21 mouse cellular contexts compared by ENCODE assay signal in genomic region chr16:93096175-93096574, GRCm38 (mm10).
DNase-seq lines count a peak whose midpoint lies in the region; TF ChIP-seq lines count a peak whose summit lies in the region.
"Had no signal": no experiment of that assay in that cellular context is flagged by ENCODE, and none has a peak within 500 bp of the region (broad histone marks: within the 10 kb centered on the region; RNA-seq: fewer than 3 reads in every experiment).

No protein-coding gene starts in this region.

- DNase-seq in 3T3-L1 (ENCODE audit: low read depth, low spot score): peak; percentile 36
- peak; percentile 17 for DNase-seq in NIH3T3 (ENCODE audit: low read depth)
- peak; percentile 72 for DNase-seq in gonadal fat pad, adult 2 months (ENCODE audit: low read depth)
- DNase-seq in embryo, embryonic 10.5 days (ENCODE audit: low spot score): no peak
- DNase-seq in retina, embryonic 14.5 days (ENCODE audit: low spot score): no peak
- no peak for DNase-seq in urinary bladder, adult 2 months (ENCODE audit: low spot score)
- DNase-seq: adrenal gland, adult 8-10 months; adrenal gland, postnatal 14 days; adrenal gland, postnatal 36 days; cerebellum, adult 11-12 months; cerebellum, adult 2 months; cerebellum, adult 9-10 months; cerebellum, postnatal 10 days; cerebellum, postnatal 36 days; forebrain, postnatal 0 days had no signal

- no peaks in the 10 kb centered on the region for H3K4me1 ChIP-seq in embryonic fibroblast, embryonic 13.5 days (ENCODE audit: control insufficient read depth, insufficient read depth, low read length)

- peak overlapping the region; percentile 65 for H3K27ac ChIP-seq in embryonic fibroblast, embryonic 13.5 days (ENCODE audit: insufficient read depth, low read length)
- H3K27ac ChIP-seq: embryonic facial prominence, embryonic 10.5 days; embryonic facial prominence, embryonic 12.5 days; forebrain, embryonic 13.5 days; forebrain, embryonic 15.5 days had no signal

- TF ChIP-seq POLR2A in embryonic fibroblast, embryonic 13.5 days (IDR thresholded peaks at IDR 0.05; ENCODE audit: low read depth, low read length): no peak

- no peak for TF ChIP-seq CTCF in embryonic fibroblast, embryonic 13.5 days (IDR thresholded peaks at IDR 0.05; ENCODE audit: borderline replicate concordance, insufficient read depth, low read length)

- no peak overlapping the region for H3K4me3 ChIP-seq in embryonic fibroblast, embryonic 13.5 days (ENCODE audit: insufficient read depth, low read length)
- H3K4me3 ChIP-seq: embryonic facial prominence, embryonic 10.5 days; embryonic facial prominence, embryonic 12.5 days; erythroblast, embryonic 14.5 days; forebrain, embryonic 13.5 days; forebrain, embryonic 15.5 days had no signal

Comparison
In these comparisons a context has a peak if more than half of its experiments do, and no peak if none do; other contexts are left out.
1. DNase-seq: peak in 3T3-L1 (single experiment), NIH3T3 (single experiment) and gonadal fat pad, adult 2 months (single experiment); none in embryo, embryonic 10.5 days (single experiment), retina, embryonic 14.5 days (single experiment) and urinary bladder, adult 2 months (single experiment).